Mouse (Mus musculus) layer of hippocampus, postnatal 25 days (tissue): ENCODE measurements around the gene Sumo3. TPM values are rescaled to one million over a fixed set of nuclear protein-coding genes. Genes with fewer than 3 reads are reported as not detected.

Source experiments
- DNase-seq, 2 experiments: peaks; one replicate each; pipeline ENCODE4 v3.0.0; 2022; ENCODE audit warnings: mixed read lengths in 2 of 2, low spot score in 1 of 2; ENCODE audit errors: extremely low spot score in 1 of 2
- total RNA-seq, 2 experiments: library from RNA; stranded (reverse); gene quantifications; 2 replicates each; pipeline ENCODE4 v1.2.3; 2021

Gene Sumo3
- total RNA-seq, 2 experiments from 2014 or later: 116 to 128 TPM

DNA sequence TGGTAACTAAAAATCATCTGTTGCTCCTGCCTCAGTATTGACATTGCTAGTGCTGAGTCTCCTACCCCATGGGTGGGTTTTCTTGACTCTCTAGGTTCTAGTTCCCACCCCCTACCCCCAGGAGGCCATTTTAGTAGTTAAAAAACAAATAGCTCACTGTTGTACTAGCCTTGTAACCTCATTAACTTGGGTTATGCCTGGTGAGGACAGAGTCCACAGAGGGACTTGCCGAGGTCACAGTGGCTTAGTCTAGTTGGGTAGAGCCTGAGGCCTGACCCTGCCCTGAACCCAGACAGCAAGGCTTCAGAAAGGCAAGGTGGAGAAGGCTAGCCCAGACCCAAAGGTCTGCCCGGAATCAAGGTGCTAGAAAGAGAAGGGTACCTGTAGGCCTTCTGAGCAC, 17.9 kb upstream of the Sumo3 start:
- no peak for DNase-seq

DNA sequence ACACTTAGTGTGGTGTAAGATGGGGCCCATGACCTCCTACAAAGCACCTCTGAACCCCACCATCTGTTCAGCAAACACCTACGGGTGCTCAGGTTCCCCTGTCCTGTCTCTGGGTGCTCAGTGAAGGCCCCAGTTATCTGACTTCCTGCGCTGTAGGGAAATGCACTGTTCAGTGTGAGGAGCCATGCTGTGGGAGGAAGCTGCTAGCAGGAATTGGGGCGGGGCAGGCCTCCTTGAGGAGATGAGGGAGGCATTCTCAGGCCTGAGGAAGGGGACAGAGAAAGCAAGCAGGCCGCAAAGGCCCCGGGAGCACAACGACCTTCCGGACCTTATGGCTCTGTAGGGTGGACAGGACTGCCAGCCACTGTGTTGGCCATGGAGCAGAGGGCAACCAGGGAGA, 16.8 kb upstream of the Sumo3 start:
- DNase-seq: no peak

DNA sequence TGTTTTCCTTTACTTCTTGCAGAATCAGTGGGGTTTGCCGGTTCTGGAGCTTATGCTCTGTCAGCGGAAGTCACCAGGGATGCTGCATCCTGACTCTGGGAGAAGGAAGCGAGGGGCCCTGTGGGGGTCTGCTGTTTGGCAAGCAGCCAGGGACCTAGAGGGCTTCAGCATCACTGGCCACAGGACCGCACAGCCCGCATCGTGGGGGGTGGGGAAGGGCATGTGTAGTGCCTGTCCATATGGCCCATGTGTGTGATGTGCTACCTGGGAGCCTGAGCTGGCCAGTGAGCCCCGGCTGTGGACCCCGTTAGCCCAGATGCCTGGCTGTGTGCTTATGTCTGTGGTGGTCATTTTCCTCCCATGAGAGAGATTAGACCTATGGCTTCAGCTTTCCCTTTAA, 16.1 kb upstream of the Sumo3 start:
- no peak for DNase-seq

DNA sequence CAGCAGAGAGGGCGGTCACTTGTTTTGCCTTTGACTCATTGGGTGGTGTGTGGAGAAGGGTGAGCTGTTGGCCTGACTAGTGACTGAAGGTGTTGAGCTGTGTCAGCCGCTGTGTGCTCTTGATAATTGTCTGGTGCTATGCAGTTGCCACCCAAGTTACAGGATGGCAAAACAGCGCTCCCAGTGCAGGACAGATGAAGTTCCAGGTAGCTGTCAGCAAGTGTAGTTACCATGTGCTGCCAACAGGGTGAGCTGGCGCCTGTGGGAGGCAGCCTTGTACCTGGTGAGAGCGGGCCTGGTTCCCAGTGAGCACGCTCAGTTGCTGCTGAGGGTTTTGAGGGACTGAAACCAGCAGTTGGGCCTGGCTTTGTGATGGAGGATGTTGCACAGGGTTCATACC, 15.1 kb upstream of the Sumo3 start:
- DNase-seq: no peak

DNA sequence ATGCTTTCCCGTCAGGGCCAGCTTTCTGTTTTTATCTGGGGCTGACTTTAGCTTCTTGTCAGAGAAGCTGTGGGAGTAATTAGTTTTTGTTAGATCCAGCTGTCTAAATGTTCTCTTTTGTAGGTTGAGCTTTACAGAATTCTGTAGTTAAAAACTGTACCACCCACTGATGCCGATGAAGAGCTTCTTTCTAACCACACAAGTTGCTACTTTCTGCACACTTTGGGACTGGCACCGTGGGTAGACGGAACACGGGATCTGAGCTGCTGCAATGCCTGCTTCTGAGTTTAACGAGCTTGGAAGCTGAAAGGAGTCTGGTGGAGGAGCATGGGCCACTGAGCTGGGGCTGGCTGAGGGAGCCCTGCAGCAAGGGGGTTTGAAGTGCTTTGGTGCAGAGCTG, 14.4 kb upstream of the Sumo3 start:
- no peak for DNase-seq

DNA sequence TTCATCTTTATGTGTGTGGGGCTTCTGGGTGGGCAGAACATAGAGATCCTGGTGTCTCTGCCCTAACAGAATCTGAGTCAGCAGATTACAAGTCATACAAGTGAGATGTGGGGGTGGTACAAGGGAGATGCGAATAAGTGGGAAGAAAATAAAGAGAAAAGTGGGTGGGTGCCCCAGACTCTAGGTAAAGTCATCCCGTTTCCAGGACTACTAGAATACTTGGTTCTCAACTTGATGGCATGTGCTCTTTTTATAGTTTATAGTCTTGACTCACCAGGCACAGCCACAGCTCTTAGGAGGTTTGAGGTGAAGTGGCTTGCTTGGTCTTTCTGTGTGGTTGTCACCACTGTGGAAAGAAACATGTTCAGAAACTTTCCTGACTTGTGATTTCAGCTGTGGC, 9.8 kb upstream of the Sumo3 start:
- no peak for DNase-seq

DNA sequence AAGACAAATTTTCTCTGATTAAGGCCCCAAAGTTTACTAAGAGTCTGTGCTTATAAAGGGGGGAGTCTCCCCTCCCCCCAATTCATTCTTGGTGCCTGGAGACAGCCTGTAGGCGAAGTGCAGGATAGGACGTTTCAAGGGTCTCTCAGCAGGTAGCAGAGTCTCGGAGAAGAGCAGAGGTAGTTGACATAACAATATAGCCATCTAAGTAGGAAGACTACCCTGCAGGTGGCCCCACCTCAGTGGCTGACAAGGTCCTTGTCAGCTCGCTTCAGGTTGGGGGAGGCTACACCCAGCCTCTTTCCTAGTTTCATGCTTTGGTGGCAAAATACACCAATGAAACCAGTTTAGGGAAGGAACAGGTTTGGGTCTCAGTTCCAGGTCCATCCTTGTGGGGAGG, 2.9 kb upstream of the Sumo3 start:
- no peak for DNase-seq

DNA sequence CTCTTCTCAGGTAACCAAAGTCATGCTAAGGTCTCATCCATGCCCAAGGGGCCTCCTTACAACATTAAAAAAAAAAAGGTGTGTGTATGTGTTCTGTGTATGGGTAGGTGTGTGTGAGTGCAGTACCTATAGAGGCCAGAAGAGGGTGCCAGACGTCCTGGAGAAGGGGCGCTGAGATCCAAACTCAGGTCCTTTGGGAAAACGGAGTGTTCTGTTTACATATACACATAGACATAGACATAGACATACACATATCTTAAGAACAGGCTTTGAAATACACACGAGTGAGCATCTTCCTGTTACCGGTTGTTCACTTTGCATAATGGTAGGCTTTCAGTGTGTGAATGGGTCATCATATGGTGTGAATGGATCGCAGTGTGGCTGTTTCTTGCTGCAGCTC, 1.8 kb upstream of the Sumo3 start:
- no peak for DNase-seq

DNA sequence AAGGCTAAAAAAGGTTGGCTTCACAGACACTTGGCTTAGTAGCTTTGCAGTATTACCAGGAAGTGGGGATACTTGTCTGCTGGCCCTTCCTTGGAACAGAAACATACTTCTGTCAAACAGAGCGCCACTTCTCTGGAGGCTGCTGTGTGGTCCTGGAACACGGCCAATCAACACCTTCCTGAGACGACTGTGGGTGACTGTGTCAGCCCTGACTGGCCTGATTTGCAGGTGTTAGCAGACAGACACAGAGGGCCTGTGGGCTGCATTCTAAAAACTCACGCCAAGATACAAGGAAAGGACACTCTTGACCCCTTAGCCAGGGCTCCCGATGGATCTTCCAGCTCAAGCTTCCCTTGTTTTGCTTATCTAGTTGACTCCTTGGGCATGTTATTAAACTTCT, 939 bp upstream of the Sumo3 start:
- no peak for DNase-seq

DNA sequence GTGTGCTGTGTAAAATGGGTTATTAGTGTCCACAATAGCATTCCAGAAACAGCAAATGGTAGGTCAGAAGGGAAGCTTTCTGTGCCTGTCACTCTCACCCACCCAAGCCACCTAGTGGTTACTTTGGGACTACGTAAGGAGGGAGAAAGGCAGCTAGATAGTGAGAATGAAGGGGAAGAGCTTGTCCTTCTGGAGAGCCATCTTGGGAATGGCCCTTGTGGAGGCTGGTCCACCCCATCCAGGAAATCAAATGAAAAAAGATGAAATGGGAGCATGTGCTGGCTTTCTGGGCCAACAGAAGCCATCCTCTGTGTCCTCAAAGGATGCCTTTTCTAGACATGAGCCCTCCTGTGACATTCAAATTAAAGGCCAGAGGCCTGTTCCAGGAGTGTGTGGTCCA, 529 bp upstream of the Sumo3 start:
- DNase-seq: no peak

DNA sequence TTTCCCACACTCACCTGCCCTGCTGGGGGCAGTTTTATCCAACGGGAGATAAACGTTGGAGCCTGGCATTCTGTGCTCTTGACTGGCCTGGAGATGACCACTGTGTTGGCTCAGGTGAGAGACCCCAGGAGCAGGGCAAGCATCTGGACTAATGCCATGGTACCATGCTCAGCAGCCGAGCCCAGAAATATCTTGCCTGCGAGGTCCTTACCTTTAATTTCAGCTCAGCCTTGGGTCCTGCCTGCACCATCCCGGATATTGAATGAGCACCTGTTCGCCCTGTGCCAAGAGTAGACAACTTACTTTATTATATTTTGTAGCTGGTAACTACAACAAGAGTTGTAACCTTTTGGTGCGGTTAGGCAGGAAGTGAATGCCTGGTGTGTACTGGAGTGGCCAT, 958 bp downstream of the Sumo3 start:
- no peak for DNase-seq

DNA sequence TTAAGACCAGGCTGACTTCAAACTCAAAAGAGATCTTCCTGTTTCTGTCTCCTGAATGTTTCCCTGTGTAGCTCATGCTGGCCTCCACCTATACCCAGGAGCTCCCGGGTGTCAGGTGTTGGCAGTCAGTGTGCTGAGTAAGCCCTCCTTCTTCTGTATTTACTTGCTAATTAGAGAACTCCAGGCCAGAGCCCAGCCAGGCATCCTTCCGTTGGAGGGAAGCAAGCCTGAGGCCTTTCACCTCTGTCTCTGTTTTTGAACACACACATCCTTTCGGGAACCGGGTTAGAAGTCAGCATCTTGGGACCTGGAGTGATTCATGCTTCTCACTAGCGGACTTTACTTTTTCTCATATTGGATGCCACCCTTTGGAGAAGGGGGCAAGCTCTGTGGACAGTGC, 1.5 kb downstream of the Sumo3 start:
- DNase-seq: no peak

DNA sequence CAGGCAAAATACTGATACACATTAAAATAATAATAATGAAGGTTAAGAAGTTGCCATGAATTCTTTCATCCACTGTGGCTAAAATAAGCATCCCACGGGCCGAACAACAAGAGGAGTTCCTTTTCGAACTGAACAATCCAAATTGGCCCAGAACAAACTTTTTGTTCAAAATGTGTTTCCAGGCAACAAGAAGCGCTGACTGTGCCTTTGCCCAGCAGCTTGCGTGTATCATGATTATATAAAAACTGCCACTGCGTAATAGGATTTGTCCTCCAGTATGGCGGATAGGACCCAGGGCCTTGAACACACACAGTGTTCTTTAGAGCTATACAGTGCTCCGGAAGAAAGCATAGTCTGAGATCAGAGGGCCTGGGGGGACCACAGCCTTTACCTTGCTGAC, 2.7 kb downstream of the Sumo3 start:
- DNase-seq: no peak

DNA sequence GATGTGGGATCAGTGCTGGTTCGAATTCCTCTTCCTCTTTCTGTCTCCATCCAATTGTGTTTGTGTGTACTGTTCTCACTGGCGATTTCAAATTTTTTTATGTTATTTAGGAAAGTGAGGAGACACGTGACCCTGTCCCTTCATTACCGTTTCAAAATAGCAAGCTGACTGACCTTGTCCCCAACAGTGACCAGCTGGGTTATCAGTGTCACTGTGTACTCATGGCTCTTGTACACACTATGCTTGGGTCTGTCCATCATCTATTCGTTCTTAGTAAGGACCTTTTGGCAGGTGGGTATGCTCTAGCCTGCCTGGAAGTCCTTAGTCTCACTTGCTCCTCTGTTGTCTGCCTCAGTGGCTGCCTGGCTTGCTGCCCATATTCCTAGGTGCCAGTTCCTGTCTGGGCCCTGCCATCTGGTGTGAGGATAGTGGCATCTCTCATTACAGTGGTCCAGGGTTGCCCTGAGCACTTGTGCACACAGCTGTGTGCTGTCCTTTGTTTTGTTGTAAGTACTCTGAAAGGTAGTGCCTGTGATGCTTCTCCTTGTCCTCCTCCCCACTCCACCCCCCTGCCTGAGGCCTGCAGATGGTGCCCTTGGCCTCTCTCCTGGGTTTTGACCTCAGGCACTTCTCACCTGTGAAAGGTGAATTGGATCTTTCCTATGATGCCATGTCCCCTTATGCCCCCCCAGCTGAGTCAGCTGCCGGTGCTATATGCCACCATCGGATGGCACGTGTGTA, 4.5 kb downstream of the Sumo3 start:
- DNase-seq: no peak

DNA sequence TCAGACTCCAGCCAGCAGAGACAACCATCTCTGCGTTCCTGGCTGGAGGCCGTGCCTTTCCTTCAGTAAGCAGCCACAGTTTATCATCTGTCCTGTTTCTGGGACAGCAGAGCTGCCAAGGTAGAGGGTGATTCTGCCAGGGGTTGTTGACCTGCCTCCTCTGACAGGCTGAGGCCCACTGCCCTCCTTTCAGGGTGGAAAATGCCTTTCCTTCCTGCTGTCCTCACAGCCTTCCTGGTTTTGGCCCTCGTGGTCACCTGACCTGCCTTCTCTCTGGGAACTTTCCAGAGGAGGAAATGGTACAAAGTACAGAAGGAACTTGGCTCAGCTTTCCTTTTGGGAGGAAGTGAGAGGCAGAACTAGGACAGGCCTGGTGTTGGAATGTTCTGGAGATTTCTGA, 7.5 kb downstream of the Sumo3 start:
- DNase-seq: no peak

DNA sequence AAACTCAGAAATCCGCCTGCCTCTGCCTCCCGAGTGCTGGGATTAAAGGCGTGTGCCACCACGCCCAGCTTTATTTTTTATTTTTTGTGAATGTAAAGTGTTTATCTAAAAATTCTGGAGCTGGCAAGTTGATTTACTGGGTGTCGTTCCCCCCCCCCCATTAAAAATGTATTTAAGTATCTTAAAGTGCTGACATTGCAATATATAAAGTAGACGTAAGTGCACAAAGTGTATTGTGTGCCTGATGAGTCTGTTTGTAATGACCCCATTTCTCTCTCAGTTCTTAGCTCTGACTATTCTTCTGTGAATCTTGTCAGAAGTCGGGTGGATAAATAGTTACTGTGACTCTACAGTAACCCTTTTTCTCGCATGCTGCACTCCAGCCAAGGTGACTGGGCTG, 9.8 kb downstream of the Sumo3 start:
- DNase-seq: no peak

DNA sequence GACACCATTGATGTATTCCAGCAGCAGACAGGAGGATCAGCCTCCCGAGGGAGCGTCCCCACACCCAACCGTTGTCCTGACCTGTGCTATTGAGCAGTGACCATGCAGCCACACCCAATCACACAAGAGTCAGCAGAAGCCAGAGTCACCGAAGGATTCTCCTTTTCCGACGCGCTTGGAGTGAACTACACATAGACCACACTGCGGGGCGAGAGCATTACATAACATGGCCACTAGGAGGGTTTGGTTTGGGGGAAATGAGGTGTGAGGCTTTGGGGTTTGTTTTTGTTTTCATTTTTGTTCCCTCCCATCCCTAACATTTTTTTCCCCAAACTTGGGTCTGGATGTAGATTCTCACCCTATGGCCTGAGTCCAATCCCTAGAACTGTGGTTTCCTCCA, 10.3 kb downstream of the Sumo3 start:
- DNase-seq: no peak

DNA sequence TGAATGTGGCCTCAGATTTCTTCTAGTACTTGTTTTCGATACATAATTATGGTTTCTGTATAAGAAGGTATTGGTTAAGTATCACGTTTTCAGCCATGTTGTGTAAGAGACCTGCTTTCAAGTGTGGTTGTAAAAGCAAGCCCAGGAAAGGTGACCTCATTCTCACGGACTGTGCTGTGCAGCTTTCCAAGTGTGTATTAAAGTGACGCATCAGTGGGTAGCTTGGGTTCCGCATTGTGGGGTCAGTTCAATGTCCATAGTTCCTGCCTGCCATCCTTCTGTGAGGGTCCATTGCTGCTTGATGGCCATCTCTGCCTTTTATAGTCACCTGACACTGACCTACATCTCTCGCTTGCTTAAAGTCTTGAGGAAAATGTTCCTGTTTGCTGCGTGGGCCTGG, 11.0 kb downstream of the Sumo3 start:
- no peak for DNase-seq

DNA sequence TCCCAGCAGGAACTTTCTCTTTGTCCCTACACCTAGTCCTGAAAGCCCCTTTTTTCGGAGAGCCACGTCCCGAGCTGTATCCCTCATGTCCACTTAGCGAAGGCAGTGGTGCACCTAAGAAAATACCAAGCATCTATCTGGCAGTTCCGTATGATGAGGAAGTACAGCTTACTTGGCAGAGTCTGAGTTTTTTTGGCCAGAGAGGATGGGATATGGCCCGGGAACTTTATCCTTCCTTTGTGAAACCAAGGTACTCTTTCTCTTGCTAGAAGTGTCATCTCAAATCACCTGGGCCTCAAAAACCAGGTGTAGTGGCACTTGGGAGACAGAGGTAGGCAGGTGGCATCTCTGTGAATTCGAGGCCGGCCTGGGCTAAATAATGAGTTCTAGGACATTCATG, 15.6 kb downstream of the Sumo3 start:
- DNase-seq: no peak

DNA sequence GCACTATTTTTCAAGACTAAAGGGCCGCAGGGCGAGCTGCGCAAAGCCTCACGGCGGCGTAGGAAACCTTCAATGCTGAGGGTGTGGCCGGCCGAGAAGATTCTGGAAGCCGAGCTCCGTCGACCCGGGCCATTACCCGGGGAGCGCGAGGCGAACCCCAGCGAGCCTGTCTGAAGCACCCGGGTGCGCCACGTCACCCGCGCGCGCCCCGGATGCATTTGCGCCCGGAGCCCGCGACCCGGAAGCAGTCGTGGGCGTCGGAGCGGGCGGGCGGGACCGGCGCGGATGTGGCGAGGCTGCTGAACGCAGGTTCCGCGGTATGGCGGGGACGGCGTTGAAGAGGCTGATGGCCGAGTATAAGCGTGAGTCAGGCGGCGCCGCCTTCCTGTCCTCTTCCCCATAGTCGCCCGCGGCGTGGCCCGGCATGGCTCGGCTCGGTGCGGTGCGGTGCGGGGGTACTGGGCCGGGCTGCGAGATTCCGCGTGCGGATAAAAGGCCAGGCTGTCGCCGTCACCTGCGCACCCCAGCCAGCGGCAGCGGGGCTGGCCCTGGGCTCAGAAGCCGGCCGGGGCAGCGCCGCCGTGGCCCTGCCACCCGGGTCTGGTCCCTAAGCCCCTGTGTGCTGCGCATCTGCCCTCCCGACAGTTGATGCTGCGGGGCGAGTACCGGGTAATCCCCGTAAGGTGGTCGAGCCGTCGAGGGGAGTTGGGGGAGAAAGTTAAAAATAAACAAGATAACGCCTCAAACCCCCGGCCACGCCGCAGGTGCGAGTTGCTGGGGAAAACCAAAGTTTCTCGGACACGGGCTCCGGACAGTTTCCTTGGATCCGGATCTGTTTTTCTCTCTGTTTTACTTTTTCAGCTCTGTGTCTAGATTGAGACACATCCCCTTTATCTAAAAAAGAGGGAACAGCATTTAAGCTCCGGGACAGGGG, 16.4 kb downstream of the Sumo3 start, which contains the start of gene Ube2g2:
Gene Ube2g2, plus strand, starts transcription at position 221 of the 934 bp plus-strand sequence.
- peak; percentile 91 to 92 for DNase-seq

DNA sequence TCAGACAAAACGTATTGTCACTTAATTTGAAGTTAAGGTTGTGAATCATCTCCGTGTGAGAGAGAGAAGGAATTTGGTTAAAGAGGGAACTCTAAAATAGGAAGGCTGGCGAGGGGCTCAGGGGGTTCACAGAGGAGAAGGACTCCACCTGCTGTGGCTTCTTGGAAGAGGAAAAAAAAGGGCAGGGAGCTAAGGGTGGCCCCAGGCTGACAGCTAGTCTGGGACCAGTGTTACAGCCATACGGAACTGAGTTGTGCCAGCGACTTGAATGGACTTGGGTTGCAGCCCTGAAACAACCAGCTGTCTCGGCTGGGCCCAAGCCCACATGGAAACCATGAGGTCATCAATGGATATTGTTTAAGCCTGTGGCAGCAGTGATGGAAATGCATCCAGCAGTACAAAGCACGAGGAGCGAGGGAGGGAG, 17.2 kb downstream of the Sumo3 start:
- no peak for DNase-seq
